Mouse (Mus musculus) heart, postnatal 10 days (tissue): ENCODE measurements around the gene Ube2d3. TPM values are rescaled to one million over a fixed set of nuclear protein-coding genes. Genes with fewer than 3 reads are reported as not detected.

Experiments used
- total RNA-seq, 2 experiments: library from RNA; stranded (reverse); gene quantifications; 2 replicates each; pipeline ENCODE4 v1.2.3; 2021

Gene Ube2d3
- total RNA-seq, 2 experiments from 2014 or later = 358 to 365 TPM

Other genes starting within 250 kb of the Ube2d3 start
- gene Cenpe, start 225.6 kb upstream of the Ube2d3 start, total RNA-seq = 1 to 10 TPM; 7.3 to 7.7 TPM
- gene Bdh2, start 156.9 kb upstream of the Ube2d3 start, total RNA-seq = 1 to 10 TPM; 5.1 to 6.6 TPM
- under 1 TPM; 0.20 to 0.43 TPM for gene Slc9b2, start 130.4 kb upstream of the Ube2d3 start, total RNA-seq
- gene Slc9b1, start 90.1 kb upstream of the Ube2d3 start, total RNA-seq = under 1 TPM; 0.45 to 0.60 TPM
- gene Cisd2, start 14.2 kb upstream of the Ube2d3 start, total RNA-seq = 10 to 100 TPM; 38.5 to 41.7 TPM
- gene Manba, start 47.5 kb downstream of the Ube2d3 start, total RNA-seq = 10 to 100 TPM; 22.5 to 26.8 TPM